Mouse (Mus musculus) forebrain, embryonic 10.5 days (tissue): ENCODE results near the gene Nutf2. TPM values are rescaled to one million over a fixed set of nuclear protein-coding genes. Genes with fewer than 3 reads are reported as not detected.

ENCODE experiments used
- DNase-seq: peaks from one replicate; pipeline ENCODE4 v3.0.0-alpha.2; 2017; ENCODE audit warnings: low spot score; ENCODE audit errors: extremely low spot score
- H3K27ac ChIP-seq: fragments of 300-500 bp; sonication (generic); 2 replicates; pipeline ENCODE4 v1.5.1; 2016; ENCODE audit warnings: mild to moderate bottlenecking
- H3K27me3 ChIP-seq: fragments of 300-500 bp; sonication (generic); 2 replicates; pipeline ENCODE4 v1.6.1; 2016; ENCODE audit warnings: mild to moderate bottlenecking; ENCODE audit not compliant: poor library complexity, severe bottlenecking
- H3K36me3 ChIP-seq: fragments of 300-500 bp; sonication (generic); replicated peaks from 2 replicates; pipeline ENCODE4 v1.6.1; 2016; ENCODE audit warnings: mild to moderate bottlenecking, moderate library complexity
- H3K4me1 ChIP-seq: fragments of 300-500 bp; sonication (generic); 2 replicates; pipeline ENCODE4 v1.6.1; 2016
- H3K4me3 ChIP-seq: fragments of 300-500 bp; sonication (generic); 2 replicates; pipeline ENCODE4 v1.5.1; 2016; ENCODE audit warnings: mild to moderate bottlenecking, moderate library complexity
- H3K9me3 ChIP-seq: fragments of 300-500 bp; sonication (generic); 2 replicates; pipeline ENCODE4 v1.6.1; 2016; ENCODE audit warnings: mild to moderate bottlenecking, moderate library complexity
- WGBS: fragments of 180-500 bp; shearing (Covaris S2); methylation state at CpG from one replicate; pipeline ENCODE4 v1.1.7; 2016; 5-methylcytosine and 5-hydroxymethylcytosine counted together
- polyA plus RNA-seq: library from polyadenylated mRNA; unstranded; fragments of >200 nt; fragmentation: Nextera tagmentation; extraction: Ambion mirVana; gene quantifications from 2 replicates; pipeline ENCODE4 v1.2.1, GENCODE M21; 2016

Gene Nutf2
- polyA plus RNA-seq, 1 experiment from 2014 or later = 394 TPM

DNA sequence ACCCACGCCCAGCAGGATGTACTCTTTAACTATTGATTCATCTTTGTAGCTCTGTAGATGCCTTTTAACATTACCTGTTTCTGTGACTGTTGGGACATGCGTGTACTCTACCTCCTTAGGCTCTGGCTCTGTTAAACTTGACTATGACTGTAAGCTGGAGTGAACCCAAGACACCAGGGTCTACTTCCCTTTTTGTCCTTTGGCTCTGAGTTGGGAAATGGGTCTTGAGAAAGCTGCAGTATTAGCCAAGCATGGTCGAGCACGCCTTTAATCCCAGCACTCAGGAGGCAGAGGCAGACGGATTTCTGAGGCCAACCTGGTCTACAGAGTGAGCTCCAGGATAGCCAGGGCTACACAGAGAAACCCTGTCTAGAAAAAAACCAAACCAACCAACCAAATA lies 1.9 kb upstream of the Nutf2 start:
- WGBS = 88% methylated on average over 5 of the region's 5 CpGs
- Histone ChIP-seq H3K4me3 (no peak overlapping the region), H3K27me3 (no peaks in the 10 kb centered on the region), H3K27ac (no peak overlapping the region), H3K36me3 (peaks cover 35% of the 10 kb centered on the region), H3K4me1 (peaks cover 84% of the 10 kb centered on the region), H3K9me3 (no peaks in the 10 kb centered on the region)
- no peak for DNase-seq

DNA sequence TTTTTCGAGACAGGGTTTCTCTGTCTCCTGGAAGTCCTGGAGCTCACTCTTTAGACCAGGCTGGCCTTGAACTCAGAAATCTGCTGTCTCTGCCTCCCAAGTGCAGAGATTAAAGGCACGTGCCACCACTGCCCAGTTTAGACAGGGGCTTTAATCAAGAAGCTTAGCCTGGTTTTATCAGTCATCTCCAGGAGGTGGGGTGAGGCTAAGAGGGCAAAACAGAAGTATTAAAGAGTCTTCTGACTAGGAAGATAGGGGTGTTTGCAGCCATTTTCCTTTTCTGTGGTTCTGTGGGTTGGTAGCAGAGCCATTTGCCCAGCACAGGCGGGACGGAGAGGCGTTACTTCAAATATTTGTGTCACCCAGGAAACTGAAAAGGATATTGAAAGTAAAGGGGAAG lies 1.1 kb upstream of the Nutf2 start:
- WGBS = 83% methylated on average over 5 of the region's 5 CpGs
- H3K4me3 ChIP-seq = peak overlapping the region; percentile 96
- H3K9me3 ChIP-seq = no peaks in the 10 kb centered on the region
- H3K36me3 ChIP-seq = peaks cover 43% of the 10 kb centered on the region
- DNase-seq = no peak
- no peaks in the 10 kb centered on the region for H3K27me3 ChIP-seq
- H3K27ac ChIP-seq = peak overlapping the region; percentile 99
- H3K4me1 ChIP-seq = peaks cover 91% of the 10 kb centered on the region

DNA sequence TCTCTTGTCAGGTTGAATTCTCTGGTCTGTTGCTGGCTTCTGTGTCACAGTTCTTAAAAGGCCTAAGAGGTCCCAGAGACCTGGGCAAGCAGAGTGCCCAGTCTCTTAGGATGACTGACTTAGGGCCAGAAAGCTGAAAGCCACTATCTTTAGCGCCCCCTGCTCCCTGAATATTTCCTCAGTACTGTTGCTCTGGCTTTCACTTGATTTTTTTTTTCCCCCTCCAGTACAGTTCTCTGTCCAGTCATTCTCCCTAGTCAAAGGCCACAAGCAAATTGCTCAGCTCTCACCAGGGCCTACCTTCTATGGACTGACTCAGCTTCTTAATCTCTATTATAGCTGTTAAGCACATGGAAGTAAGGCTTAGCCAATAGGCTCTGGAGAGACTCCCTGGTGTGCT lies 1.6 kb downstream of the Nutf2 start:
- no peak for DNase-seq
- Histone ChIP-seq H3K27me3 (no peaks in the 10 kb centered on the region), H3K4me1 (peaks cover 74% of the 10 kb centered on the region), H3K9me3 (no peaks in the 10 kb centered on the region), H3K27ac (peak overlapping the region; percentile 99), H3K4me3 (peak overlapping the region; percentile 96), H3K36me3 (peaks cover 67% of the 10 kb centered on the region)
- 7% methylated on average over 1 of the region's 1 CpGs for WGBS

DNA sequence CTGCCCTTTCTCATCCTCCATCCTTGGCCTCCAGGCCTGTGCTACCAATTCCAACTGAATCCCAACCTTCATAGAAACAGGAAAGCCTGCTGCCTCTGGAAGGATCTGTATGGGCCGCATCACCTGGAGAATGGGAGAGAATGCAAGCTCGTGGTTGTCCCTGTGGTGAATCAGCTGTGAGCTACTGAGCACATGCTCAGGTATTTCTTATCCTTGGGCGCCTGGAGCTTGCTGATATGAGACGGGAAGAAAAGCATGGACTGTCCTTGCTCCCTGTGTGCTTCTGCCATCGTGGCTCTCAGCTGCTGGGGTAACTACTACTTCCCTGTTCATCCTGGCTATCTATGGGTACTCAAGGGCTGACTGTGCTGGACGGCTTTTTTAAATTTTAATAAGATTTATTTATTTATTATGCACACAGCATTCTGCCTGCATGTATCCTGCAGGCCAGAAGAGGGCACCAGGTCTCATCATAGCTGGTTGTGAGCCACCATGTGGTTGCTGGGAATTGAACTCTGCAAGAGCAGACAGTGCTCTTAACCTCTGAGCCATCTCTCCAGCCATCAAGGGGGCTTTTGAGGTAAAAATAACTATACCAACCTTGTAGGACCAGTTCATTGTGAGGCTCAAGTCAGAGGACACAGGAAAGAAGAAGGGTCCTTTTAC lies 6.1 kb downstream of the Nutf2 start:
- Histone ChIP-seq H3K27me3 (no peaks in the 10 kb centered on the region), H3K9me3 (no peaks in the 10 kb centered on the region), H3K27ac (no peak overlapping the region), H3K4me1 (peaks cover 30% of the 10 kb centered on the region), H3K36me3 (peaks cover 91% of the 10 kb centered on the region), H3K4me3 (no peak overlapping the region)
- 87% methylated on average over 6 of the region's 6 CpGs for WGBS
- DNase-seq = no peak

DNA sequence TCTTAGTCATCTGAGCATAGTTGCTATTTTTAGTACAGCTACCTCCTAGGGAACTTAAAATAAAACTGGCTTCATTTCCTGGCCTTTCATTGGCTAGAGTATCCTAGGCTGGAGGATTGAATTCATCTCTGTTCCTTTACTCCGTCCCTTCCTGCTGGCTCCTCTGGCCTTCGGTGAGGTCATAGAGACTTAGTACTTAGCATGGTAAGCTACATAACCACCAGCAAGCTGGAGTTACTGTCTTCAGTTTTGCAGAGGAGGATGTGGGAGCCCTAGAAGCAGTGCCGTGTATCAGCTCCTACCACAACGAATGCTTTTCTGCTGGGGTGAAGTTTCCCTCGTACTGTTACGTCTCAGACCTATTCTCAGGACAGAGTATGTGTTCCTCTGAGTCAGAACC lies 13.9 kb downstream of the Nutf2 start:
- H3K4me3 ChIP-seq = no peak overlapping the region
- no peak for DNase-seq
- H3K36me3 ChIP-seq = peaks cover 95% of the 10 kb centered on the region
- no peaks in the 10 kb centered on the region for H3K27me3 ChIP-seq
- H3K27ac ChIP-seq = no peak overlapping the region
- WGBS = 90% methylated on average over 6 of the region's 6 CpGs
- no peaks in the 10 kb centered on the region for H3K9me3 ChIP-seq
- H3K4me1 ChIP-seq = no peaks in the 10 kb centered on the region

DNA sequence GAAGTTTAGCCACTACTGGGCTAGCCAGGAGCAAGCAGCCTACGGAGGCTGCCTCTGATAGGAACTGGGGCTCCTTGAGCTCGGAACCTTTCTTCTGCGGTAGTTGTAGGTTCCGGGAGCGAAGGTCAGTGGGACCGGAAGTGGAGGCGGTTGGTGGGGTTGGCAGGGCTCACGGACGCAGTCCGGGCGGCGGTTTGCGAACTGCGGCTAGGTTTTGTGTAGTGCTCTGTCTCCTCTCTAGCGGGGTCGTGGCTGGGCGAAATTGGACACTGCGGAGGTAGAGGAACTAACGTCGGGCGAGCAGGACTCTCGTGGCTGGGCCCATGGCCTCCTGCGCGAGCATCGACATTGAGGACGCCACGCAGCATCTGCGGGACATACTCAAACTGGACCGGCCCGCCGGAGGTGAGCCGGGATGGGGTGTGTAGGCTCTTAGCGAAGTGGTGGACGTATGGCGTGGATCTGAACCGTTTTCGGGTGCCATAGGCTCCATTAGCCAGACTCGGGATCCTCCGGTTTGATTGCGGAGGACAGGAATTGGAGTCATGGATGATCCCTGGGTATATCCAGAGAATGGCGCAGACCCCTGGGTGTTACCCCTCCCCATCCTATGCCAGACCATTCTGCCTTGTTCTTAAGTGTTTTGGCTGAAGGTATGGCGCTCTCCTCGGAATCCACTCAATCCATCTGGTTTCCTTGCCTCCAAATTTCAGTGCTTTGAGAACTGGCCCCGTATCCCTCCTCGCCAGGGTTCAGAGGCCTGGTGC lies 20.6 kb downstream of the Nutf2 start, which contains the start of gene Edc4:
Edc4 (plus strand) TSS at position 128 of the 767 bp plus-strand sequence.
- H3K27ac ChIP-seq = peak within 1 kb of the TSS; percentile 89
- no peaks in the 10 kb centered on the region for H3K9me3 ChIP-seq
- peaks cover 27% of the 10 kb centered on the region for H3K4me1 ChIP-seq
- peaks cover 64% of the 10 kb centered on the region for H3K36me3 ChIP-seq
- 1% methylated on average over 45 of the region's 45 CpGs for WGBS
- no peaks in the 10 kb centered on the region for H3K27me3 ChIP-seq
- DNase-seq = peak; percentile 86
- H3K4me3 ChIP-seq = peak within 1 kb of the TSS; percentile 96

DNA sequence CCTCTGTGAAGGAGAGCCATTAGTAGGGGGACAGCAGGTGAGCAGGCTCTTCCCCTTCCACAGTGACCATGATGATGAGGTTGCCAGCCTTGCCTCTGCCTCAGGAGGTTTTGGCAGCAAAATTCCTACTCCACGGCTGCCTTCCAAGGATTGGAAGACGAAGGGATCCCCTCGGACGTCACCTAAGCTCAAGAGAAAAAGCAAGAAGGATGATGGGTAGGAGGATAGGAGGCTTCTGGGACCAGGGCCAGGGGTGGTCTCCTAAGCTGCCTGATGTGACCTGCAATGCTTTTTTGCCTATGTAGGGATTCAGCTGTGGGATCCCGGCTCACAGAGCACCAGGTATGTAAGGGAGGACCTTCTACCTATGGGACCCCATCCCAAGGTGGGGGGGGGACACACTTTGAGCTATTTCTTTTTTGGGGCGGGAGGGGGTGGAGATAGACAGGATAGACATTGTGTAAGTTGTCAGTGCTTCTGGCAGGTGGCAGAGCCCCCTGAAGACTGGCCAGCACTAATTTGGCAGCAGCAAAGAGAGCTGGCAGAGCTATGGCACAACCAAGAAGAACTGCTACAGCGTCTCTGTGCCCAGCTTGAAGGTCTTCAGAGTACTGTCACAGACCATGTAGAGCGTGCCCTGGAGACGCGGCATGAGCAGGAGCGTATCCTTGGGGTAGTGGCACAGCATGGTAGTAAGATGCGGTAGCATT lies 29.5 kb downstream of the Nutf2 start:
- Histone ChIP-seq H3K27me3 (no peaks in the 10 kb centered on the region), H3K36me3 (peaks cover 95% of the 10 kb centered on the region), H3K4me3 (no peak overlapping the region), H3K4me1 (peaks cover 10% of the 10 kb centered on the region), H3K27ac (no peak overlapping the region), H3K9me3 (no peaks in the 10 kb centered on the region)
- DNase-seq = no peak
- 92% methylated on average over 12 of the region's 12 CpGs for WGBS

DNA sequence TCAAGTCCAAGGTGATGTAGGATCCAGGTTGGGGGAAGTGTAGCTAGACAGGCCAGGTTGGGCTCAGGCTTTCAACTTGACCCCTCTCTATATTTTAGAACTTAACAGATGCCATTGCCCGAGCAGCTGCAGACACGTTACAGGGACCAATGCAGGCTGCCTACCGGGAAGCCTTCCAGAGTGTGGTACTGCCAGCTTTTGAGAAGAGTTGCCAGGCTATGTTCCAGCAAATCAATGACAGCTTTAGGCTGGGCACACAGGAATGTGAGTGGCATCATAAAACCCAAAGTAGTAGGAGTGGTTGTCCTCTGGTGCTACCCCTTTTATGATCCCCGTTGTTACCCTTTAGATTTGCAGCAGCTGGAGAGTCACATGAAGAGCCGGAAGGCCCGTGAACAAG lies 30.5 kb downstream of the Nutf2 start:
- WGBS = 93% methylated on average over 6 of the region's 6 CpGs
- no peak for DNase-seq
- Histone ChIP-seq H3K4me3 (no peak overlapping the region), H3K36me3 (peaks cover 89% of the 10 kb centered on the region), H3K9me3 (no peaks in the 10 kb centered on the region), H3K27me3 (no peaks in the 10 kb centered on the region), H3K4me1 (peaks cover 10% of the 10 kb centered on the region), H3K27ac (no peak overlapping the region)

GRCm38 (mm10) chr8:105892432-105892831 lies 32.1 kb downstream of the Nutf2 start:
- H3K36me3 ChIP-seq = peaks cover 73% of the 10 kb centered on the region
- DNase-seq = no peak
- no peaks in the 10 kb centered on the region for H3K9me3 ChIP-seq
- H3K4me3 ChIP-seq = no peak overlapping the region
- H3K4me1 ChIP-seq = peaks cover 10% of the 10 kb centered on the region
- no peak overlapping the region for H3K27ac ChIP-seq
- no peaks in the 10 kb centered on the region for H3K27me3 ChIP-seq
- 91% methylated on average over 6 of the region's 6 CpGs for WGBS

DNA sequence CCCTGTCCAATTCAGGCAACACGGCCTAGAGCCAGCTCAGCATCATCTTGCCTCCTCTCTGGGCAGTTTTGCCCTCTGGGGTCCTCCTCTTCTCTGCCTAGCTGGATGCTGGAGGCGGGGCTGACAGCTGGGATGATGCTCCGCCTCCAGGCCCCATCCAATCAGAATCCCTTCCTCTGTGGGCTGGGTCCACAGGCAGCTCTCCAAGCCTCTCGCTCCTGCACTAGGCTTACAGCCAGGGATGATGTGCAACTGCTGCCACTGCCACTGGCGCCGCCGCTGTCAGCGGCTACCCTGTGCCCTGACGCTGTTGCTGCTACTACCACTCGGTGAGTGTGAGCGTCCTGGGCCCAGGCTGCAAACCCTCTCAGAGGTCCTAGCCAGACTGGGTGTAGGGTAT lies 33.0 kb downstream of the Nutf2 start, which contains the start of gene Nrn1l:
Nrn1l (plus strand) TSS at position 229 of the 400 bp plus-strand sequence.
- H3K4me3 ChIP-seq = peak within 1 kb of the TSS; percentile 31
- H3K27me3 ChIP-seq = no peaks in the 10 kb centered on the region
- peaks cover 64% of the 10 kb centered on the region for H3K36me3 ChIP-seq
- H3K4me1 ChIP-seq = peaks cover 10% of the 10 kb centered on the region
- 5% methylated on average over 11 of the region's 11 CpGs for WGBS
- 0 out of 2 replicates have a peak within 1 kb of the TSS, but pooled peaks have one; percentile 54 for H3K27ac ChIP-seq
- peak; percentile 75 for DNase-seq
- H3K9me3 ChIP-seq = no peaks in the 10 kb centered on the region

DNA sequence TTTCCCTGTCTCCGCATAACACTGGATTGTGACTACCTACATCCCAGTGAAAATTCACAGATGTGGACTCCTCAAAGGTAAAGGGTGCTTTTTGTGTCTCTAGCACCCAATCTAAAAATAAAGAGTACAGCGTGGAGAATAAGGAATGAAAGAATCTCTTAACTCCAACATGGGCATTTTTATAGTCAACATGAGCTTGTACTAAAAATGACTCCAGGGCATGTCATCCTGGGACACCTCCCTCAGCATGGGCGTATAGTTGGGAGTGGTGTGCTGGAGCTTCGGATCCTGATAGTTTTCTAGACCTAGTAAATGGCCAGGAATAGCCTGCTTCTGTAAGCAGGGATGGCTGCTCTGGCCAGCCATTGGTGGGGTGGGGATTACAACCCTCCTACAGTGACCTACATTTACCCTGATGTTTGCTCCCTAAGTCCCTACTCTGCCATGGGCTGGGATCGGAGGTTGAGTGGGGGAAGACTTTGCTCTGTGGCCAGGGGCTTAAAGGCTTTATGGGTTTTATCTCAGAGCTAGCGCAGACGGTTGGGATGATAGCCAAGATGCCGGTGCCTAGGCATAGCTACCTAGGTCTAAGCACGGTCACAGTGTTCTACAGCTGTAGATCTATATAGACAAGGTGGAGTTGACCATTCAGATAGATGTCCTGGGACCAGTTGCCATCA lies 37.6 kb downstream of the Nutf2 start:
- DNase-seq = no peak
- H3K27me3 ChIP-seq = no peaks in the 10 kb centered on the region
- H3K4me1 ChIP-seq = peaks cover 22% of the 10 kb centered on the region
- H3K36me3 ChIP-seq = peaks cover 18% of the 10 kb centered on the region; the same call in 1 of the 2 replicates
- H3K9me3 ChIP-seq = no peaks in the 10 kb centered on the region
- no peak overlapping the region for H3K4me3 ChIP-seq
- no peak overlapping the region for H3K27ac ChIP-seq
- 84% methylated on average over 9 of the region's 9 CpGs for WGBS

DNA sequence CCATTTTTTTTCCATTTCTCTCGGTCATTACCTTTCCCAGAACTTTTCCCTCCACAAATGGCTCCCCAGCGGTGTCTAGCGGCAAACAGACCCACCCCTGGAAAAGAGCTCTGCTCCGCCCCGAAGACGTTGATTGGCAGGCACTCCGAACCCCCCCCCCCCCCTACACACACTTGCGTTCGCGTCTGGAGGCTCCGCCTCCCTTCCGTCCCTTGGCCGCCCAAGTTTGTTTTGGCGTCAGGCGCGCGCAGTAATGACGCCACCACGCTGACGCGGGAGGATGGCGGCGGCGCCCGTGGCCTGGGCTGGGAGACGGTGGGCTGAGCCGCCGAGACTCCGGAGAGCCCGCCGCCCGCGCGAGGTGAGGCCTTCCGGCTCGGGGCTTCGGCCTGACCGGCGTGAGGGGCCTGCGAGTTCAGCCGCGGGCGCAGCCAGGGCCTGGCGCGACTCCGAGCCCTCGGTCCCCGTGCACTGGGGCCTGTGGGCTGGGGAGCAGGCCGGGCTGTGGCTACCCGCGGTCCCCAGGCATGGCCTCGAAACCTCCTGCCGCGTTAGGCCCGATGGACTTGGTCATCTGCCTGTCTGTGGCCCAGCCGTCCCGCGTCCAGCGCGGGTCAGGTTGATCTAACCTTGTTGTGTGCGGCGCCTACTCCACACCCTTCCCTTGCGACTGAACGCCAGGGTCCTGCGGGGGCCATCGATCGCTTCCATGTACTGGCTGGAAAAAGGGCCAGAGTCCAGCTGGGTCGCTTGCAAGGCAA lies 40.0 kb downstream of the Nutf2 start, which contains the start of gene Pskh1:
Pskh1 (plus strand) TSS at position 262 of the 761 bp plus-strand sequence.
- Histone ChIP-seq H3K4me3 (peak within 1 kb of the TSS; percentile 78), H3K27me3 (no peaks in the 10 kb centered on the region), H3K27ac (peak within 1 kb of the TSS; percentile 93), H3K4me1 (peaks cover 13% of the 10 kb centered on the region), H3K9me3 (no peaks in the 10 kb centered on the region), H3K36me3 (0 out of 2 replicates have a peak, but pooled peaks cover 2% of the 10 kb centered on the region)
- DNase-seq = peak; percentile 93
- under 1% methylated on average over 68 of the region's 68 CpGs for WGBS
